Mouse (Mus musculus) adrenal gland, postnatal 4 days (tissue): ENCODE data around the gene Ugt1a6a. TPM values are rescaled to one million over a fixed set of nuclear protein-coding genes. Genes with fewer than 3 reads are reported as not detected.
"Not testable (repeated sequence)": the region's sequence is repeated elsewhere in the genome, so short reads cannot be mapped to it uniquely, and the experiment has no call there.

Experiments
- DNase-seq, 2 experiments: peaks; one replicate each; pipeline ENCODE4 v3.0.0; 2021 to 2022; ENCODE audit warnings: low spot score in 2 of 2, mixed read lengths in 2 of 2
- total RNA-seq, 2 experiments: library from RNA; stranded (reverse); gene quantifications; 2 replicates each; pipeline ENCODE4 v1.2.3; 2021

Gene Ugt1a6a
- total RNA-seq, 2 experiments from 2014 or later, result 5.2 to 6.3 TPM

- DNase-seq, result no peak
Measured at GRCm38 (mm10) chr1:88211812-88212211, 77.2 kb downstream of the Ugt1a6a start, which contains the start of gene Ugt1a1. Gene Ugt1a1 (plus strand): TSS chr1:88211959.

DNA sequence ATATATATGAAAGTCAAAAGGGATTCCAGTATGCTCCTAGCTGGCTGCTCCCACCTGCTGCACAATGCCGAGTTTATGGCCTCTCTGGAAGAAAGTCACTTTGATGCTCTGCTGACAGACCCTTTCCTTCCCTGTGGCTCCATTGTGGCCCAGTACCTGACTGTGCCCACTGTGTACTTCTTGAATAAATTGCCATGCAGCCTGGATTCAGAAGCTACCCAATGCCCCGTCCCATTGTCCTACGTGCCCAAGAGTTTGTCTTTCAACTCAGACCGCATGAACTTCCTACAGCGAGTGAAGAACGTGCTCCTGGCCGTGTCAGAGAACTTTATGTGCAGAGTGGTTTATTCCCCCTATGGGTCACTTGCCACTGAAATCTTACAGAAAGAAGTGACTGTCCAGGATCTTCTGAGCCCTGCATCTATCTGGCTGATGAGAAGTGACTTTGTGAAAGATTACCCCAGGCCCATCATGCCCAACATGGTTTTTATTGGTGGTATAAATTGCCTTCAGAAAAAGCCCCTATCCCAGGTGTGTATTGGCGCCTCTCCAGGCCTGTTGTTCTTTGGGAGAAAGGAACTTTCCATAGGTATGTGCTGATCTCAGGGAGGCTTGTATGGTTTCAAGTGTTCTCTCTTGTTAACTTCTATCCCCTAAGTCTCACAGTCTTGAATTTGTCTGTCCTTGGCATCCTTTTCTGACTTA is 77.9 kb downstream of the Ugt1a6a start:
- DNase-seq, result no peak

- DNase-seq, result no peak
Measured at GRCm38 (mm10) chr1:88213061-88213460, 78.5 kb downstream of the Ugt1a6a start.

- DNase-seq, result peak in 1 of 2 experiments; percentile 17
Measured at GRCm38 (mm10) chr1:88213766-88214461, 79.3 kb downstream of the Ugt1a6a start.

DNA sequence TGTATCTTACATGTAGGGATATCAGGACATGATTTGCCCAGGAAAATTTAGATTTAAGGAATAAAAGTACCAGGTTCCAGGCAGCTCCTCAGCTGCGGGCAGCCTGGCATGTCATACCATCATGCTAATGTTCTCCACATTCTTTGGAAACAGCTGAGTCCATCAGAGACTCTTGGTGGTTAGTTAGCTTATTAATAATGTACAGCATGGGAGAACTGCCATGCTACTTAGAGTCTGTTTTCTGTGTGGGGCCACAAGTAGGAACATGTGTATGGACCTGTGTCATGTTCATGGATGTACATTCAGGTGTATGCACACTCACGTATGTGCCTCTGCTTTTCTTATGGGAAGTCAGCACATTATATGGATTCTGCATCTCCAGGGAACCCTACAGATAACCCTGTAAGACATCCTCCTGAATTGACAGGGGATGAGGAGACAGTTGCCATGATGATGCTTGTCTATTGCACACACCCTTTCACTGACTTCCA is 79.9 kb downstream of the Ugt1a6a start:
- no peak for DNase-seq

GRCm38 (mm10) chr1:88215466-88216380 is 81.1 kb downstream of the Ugt1a6a start:
- DNase-seq, result no peak

- no peak for DNase-seq
Measured at GRCm38 (mm10) chr1:88216551-88216950, 81.9 kb downstream of the Ugt1a6a start.

DNA sequence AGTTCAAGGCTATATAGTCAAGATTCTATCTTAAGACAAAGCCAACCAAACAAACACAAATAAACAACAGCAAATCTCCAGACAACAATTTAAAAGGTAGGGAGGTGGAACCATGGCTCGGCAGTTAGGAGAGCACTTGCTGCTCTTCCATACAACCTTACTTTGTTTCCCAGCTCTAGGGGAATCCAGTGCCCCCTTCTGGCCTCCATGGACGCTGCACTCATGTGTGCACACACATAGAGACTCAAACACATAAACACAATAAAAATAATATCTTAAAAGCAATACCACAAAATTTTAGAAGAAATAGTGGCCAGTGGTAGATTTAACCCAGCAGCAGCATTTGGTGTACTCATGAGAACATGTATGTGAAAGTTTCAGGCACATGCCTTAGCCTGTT is 82.5 kb downstream of the Ugt1a6a start:
- no peak for DNase-seq

- no peak for DNase-seq
Measured at GRCm38 (mm10) chr1:88217576-88217975, 83.0 kb downstream of the Ugt1a6a start.

GRCm38 (mm10) chr1:88218051-88218450 is 83.4 kb downstream of the Ugt1a6a start:
- DNase-seq, result no peak

GRCm38 (mm10) chr1:88218591-88218990 is 84.0 kb downstream of the Ugt1a6a start:
- DNase-seq, result no peak

DNA sequence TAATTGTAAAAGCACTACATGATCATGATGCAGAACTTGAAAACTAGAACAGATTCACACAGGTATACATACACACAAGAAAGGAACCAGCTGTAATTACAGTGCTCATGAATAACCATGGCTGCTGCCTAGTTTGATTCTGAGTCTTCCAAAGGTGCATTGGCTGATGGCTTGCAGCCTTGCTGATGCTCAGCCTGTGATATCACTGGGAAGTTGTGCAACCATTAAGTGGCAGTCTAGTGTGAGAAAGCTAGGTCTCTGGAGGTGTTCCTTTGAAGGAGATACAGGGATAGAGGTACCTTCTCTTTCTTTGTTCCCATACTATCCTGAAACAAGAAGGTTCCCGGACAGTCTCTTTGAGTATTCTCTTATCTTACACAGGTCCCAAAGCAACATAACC is 84.4 kb downstream of the Ugt1a6a start:
- DNase-seq, result no peak

DNA sequence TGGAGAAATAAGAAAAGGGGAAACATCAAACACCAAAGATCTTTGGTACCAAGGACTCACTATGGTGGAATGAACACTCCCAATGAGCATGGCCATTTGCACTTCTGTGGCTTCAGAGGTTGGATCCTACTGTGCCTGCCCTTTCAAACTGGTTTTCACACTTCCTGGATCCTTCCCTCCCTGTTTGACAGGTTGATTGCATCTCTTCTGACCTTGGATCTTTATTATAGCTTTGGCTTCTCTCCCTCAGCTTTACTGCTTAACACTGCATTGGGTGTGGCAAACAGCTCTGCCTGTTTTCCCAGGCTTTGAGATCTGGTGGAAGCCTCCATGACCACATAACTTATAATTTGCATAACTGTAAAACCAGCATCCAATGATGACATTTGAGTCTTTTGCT is 85.7 kb downstream of the Ugt1a6a start:
- no peak for DNase-seq

DNA sequence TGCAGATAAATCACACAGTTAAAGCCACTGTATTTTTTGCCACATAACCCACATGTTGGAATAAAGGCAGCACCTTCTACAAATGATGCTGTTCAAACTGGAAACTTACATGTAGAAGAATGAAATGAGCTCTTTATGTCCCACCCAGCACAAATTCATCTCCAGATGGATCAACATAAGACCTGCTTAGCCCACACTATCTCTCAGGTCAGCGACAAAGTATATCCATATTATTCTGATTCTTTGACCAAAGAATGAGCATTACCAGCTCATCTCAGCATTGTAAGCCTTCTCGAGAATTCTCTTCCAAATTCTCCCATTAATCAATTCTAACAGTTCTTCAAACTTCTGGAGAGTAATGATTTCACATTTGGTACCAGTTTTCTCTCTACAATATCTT is 87.6 kb downstream of the Ugt1a6a start:
- DNase-seq, result no peak

- not testable (repeated sequence) for DNase-seq
Measured at GRCm38 (mm10) chr1:88223011-88223515, 88.5 kb downstream of the Ugt1a6a start.

DNA sequence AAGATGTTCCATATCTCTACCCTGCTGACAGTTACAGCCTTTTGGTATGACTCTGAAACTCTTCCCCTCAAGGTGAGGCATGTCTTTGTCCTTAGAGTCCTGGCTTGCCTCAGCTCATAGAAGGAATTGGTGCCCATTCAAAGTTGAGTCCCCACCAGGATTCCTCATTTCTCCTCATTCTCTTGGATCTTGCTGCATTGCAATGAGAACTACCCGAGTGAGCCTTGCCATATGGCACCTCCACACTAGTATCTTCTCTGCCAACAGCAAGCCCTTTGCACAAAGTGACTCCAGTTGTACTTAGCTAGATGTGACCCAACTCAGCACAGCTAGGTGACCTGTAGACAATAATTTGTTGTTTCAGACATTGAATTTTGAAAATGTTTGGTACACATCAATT is 89.0 kb downstream of the Ugt1a6a start:
- DNase-seq, result no peak

- no peak for DNase-seq
Measured at GRCm38 (mm10) chr1:88224029-88224776, 89.6 kb downstream of the Ugt1a6a start.

DNA sequence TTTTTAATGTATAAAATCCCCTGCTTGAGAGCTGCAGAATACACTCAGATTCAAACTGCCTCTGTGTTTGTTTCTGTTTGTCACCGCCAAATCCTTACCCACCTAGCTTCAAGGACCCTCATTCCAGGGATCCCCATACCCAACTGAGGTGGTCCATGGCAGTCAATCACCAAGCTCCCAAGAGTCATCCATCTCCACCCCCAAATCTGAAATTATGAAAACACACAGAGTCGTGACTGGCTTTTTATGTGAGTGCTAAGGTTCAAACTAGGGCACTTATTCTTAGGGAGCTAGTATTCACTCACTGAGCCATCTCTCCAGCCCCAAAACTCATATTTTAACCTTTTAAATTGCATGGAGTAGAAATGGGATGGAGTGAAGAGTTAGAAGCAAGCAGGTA is 90.7 kb downstream of the Ugt1a6a start:
- not testable (repeated sequence) for DNase-seq

DNA sequence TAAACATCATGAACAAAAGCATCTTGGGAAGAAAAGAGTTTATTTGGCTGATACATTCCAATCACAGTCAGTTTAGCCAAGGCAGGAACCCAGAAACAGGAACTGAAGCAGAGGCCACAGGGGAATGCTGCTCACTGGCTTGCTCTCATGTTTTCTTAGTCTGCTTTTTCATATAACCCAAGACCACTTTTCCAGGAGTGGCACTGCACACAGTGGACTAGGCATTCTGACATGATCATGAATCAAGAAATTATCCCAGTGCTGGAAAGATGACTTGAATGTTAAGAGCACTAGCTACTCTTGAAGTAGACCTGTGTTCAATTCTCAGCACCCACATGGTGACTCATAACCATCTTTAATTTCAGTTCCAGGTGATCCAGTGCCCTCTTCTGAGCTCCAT is 91.1 kb downstream of the Ugt1a6a start:
- no peak for DNase-seq

DNA sequence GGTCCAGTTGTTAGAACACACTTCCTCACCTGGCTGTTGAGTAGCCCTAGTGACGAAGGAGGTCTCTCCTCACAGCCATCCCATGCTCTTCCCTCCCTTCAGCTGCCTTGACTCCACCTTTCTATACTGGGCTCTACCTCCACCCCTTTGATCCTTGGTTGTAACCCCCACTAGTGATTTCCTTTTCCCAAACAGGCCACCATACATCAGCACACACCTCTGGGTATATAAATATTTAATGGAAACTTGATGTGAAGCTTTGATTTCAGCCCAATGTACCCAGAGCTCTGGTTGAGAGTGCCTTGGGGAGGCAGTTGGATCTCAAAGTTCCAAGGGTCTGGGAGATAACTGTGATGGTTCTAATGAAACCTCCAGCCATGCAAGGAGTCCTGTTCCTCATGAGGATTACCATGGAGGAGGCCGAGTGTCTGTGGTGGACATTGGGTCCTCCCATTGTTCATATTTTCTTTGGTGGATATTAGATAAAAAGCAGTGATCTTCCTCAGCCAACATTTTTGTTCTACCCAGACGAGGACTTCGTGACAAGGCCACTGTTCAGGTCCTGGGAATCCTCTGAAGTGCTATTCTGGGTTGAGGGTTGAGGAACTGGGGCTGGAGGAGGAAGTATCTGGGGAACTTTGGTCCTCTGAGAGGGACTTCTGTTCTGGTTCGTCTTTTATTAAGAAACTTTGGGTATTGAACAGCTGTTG is 92.2 kb downstream of the Ugt1a6a start, which contains the start of gene Mroh2a:
Mroh2a (plus strand) TSS at position 317 of the 710 bp plus-strand sequence.
- peak in 1 of 2 experiments; percentile 5 for DNase-seq
